Mouse (Mus musculus) forebrain, embryonic 14.5 days (tissue): ENCODE measurements around the gene Akap13. TPM values are rescaled to one million over a fixed set of nuclear protein-coding genes. Genes with fewer than 3 reads are reported as not detected.

ENCODE experiments used
- ATAC-seq: fragments of 200-750 bp; cut with Nextera tagmentation; 2 replicates; pipeline ENCODE4 v1.8.0; 2017; ENCODE audit warnings: mild to moderate bottlenecking, moderate library complexity
- DNase-seq: peaks from one replicate; pipeline ENCODE4 v3.0.0-alpha.2; 2015; ENCODE audit warnings: low spot score
- H3K27ac ChIP-seq: fragments of 300-500 bp; sonication (generic); 2 replicates; pipeline ENCODE4 v1.5.1; 2014; ENCODE audit warnings: low read depth, mild to moderate bottlenecking, control low read depth, low read length, moderate library complexity
- H3K27me3 ChIP-seq: fragments of 300-500 bp; sonication (generic); replicated peaks from 2 replicates; pipeline ENCODE4 v1.6.1; 2014; ENCODE audit warnings: low read length, control low read depth, mixed read lengths; ENCODE audit not compliant: control insufficient read depth, insufficient read depth
- H3K36me3 ChIP-seq: fragments of 300-500 bp; sonication (generic); 2 replicates; pipeline ENCODE4 v1.6.1; 2014; ENCODE audit warnings: low read length, control low read depth; ENCODE audit not compliant: control insufficient read depth, insufficient read depth
- H3K4me1 ChIP-seq: fragments of 300-500 bp; sonication (generic); 2 replicates; pipeline ENCODE4 v1.6.1; 2014; ENCODE audit warnings: antibody characterized with exemption, low read length, control low read depth; ENCODE audit not compliant: control insufficient read depth, insufficient read depth
- H3K4me2 ChIP-seq: fragments of 300-500 bp; sonication (generic); 2 replicates; pipeline ENCODE4 v1.6.1; 2014; ENCODE audit warnings: mild to moderate bottlenecking, control low read depth, low read length
- H3K4me3 ChIP-seq: fragments of 300-500 bp; sonication (generic); 2 replicates; pipeline ENCODE4 v1.5.1; 2014; ENCODE audit warnings: low read depth, low read length, control low read depth
- H3K9ac ChIP-seq: fragments of 300-500 bp; sonication (generic); 2 replicates; pipeline ENCODE4 v1.6.1; 2014; ENCODE audit warnings: mild to moderate bottlenecking, low read length, control low read depth, moderate library complexity
- H3K9me3 ChIP-seq: fragments of 300-500 bp; sonication (generic); replicated peaks from 2 replicates; pipeline ENCODE4 v1.6.1; 2016; ENCODE audit warnings: low read length, control low read depth, mixed read lengths; ENCODE audit not compliant: control insufficient read depth
- WGBS: fragments of 180-500 bp; shearing (Covaris S2); extraction: QIAGEN DNeasy Blood & Tissue Kit; methylation state at CpG from one replicate; pipeline ENCODE4 v1.1.7; 2014; 5-methylcytosine and 5-hydroxymethylcytosine counted together
- polyA plus RNA-seq: library from polyadenylated mRNA; unstranded; fragments of >200 nt; fragmentation: Nextera tagmentation; extraction: Ambion mirVana; gene quantifications from 2 replicates; pipeline ENCODE4 v1.2.1, GENCODE M21; 2014

Akap13 gene
- polyA plus RNA-seq, 1 experiment from 2014 or later: 9.8 TPM

GRCm38 (mm10) chr7:75521199-75521598 lies 65.9 kb downstream of the Akap13 start:
- 0 out of 2 replicates have a peak, but pooled peaks cover 2% of the 10 kb centered on the region for H3K4me1 ChIP-seq
- DNase-seq: no peak

GRCm38 (mm10) chr7:75522226-75522625 lies 66.9 kb downstream of the Akap13 start:
- Histone ChIP-seq H3K9ac (no peak overlapping the region), H3K27ac (no peak overlapping the region), H3K9me3 (no peaks in the 10 kb centered on the region), H3K27me3 (no peaks in the 10 kb centered on the region), H3K4me1 (0 out of 2 replicates have a peak, but pooled peaks cover 2% of the 10 kb centered on the region), H3K36me3 (no peaks in the 10 kb centered on the region), H3K4me2 (no peak overlapping the region), H3K4me3 (no peak overlapping the region)
- 79% methylated on average over 3 of the region's 3 CpGs for WGBS
- DNase-seq: no peak
- no peak for ATAC-seq

More at GRCm38 (mm10) chr7:75521199-75521598, 65.9 kb downstream of the Akap13 start:
- H3K27ac ChIP-seq: no peak overlapping the region
- H3K9me3 ChIP-seq: no peaks in the 10 kb centered on the region
- H3K4me2 ChIP-seq: no peak overlapping the region
- H3K4me3 ChIP-seq: no peak overlapping the region
- no peak overlapping the region for H3K9ac ChIP-seq
- no peaks in the 10 kb centered on the region for H3K27me3 ChIP-seq
- no peaks in the 10 kb centered on the region for H3K36me3 ChIP-seq
- WGBS: 29% methylated on average over 3 of the region's 3 CpGs
- no peak for ATAC-seq

GRCm38 (mm10) chr7:75524789-75525569 lies 69.6 kb downstream of the Akap13 start:
- H3K4me1 ChIP-seq: 0 out of 2 replicates have a peak, but pooled peaks cover 2% of the 10 kb centered on the region
- no peak overlapping the region for H3K4me3 ChIP-seq
- no peak for ATAC-seq
- H3K9me3 ChIP-seq: no peaks in the 10 kb centered on the region
- no peak overlapping the region for H3K9ac ChIP-seq
- no peaks in the 10 kb centered on the region for H3K36me3 ChIP-seq
- H3K27ac ChIP-seq: no peak overlapping the region
- no peak overlapping the region for H3K4me2 ChIP-seq
- no peak for DNase-seq
- H3K27me3 ChIP-seq: no peaks in the 10 kb centered on the region

GRCm38 (mm10) chr7:75525716-75526401 lies 70.5 kb downstream of the Akap13 start:
- WGBS: 83% methylated on average over 4 of the region's 4 CpGs
- Histone ChIP-seq H3K4me3 (no peak overlapping the region), H3K27me3 (no peaks in the 10 kb centered on the region), H3K9ac (no peak overlapping the region), H3K27ac (no peak overlapping the region), H3K4me2 (no peak overlapping the region), H3K36me3 (no peaks in the 10 kb centered on the region), H3K9me3 (no peaks in the 10 kb centered on the region), H3K4me1 (0 out of 2 replicates have a peak, but pooled peaks cover 2% of the 10 kb centered on the region)
- DNase-seq (no peak), ATAC-seq (no peak)

GRCm38 (mm10) chr7:75528751-75529150 lies 73.4 kb downstream of the Akap13 start:
- H3K27me3 ChIP-seq: no peaks in the 10 kb centered on the region
- no peaks in the 10 kb centered on the region for H3K36me3 ChIP-seq
- no peak overlapping the region for H3K27ac ChIP-seq
- H3K4me1 ChIP-seq: no peaks in the 10 kb centered on the region
- H3K4me2 ChIP-seq: no peak overlapping the region
- DNase-seq (no peak), ATAC-seq (no peak)
- no peak overlapping the region for H3K4me3 ChIP-seq
- H3K9ac ChIP-seq: no peak overlapping the region
- no peaks in the 10 kb centered on the region for H3K9me3 ChIP-seq
- WGBS: 87% methylated on average over 4 of the region's 4 CpGs

GRCm38 (mm10) chr7:75529857-75530437 lies 74.6 kb downstream of the Akap13 start:
- DNase-seq: no peak
- WGBS: 89% methylated on average over 7 of the region's 7 CpGs
- Histone ChIP-seq H3K4me1 (no peaks in the 10 kb centered on the region), H3K27ac (no peak overlapping the region), H3K27me3 (no peaks in the 10 kb centered on the region), H3K36me3 (no peaks in the 10 kb centered on the region), H3K4me2 (no peak overlapping the region), H3K9me3 (no peaks in the 10 kb centered on the region), H3K9ac (no peak overlapping the region), H3K4me3 (no peak overlapping the region)
- ATAC-seq: no peak

- Histone ChIP-seq H3K4me1 (no peaks in the 10 kb centered on the region), H3K36me3 (no peaks in the 10 kb centered on the region), H3K4me2 (no peak overlapping the region), H3K27me3 (no peaks in the 10 kb centered on the region), H3K9ac (no peak overlapping the region), H3K4me3 (no peak overlapping the region), H3K27ac (no peak overlapping the region), H3K9me3 (no peaks in the 10 kb centered on the region)
- DNase-seq (no peak), ATAC-seq (no peak)
- 90% methylated on average over 3 of the region's 3 CpGs for WGBS
Measured at GRCm38 (mm10) chr7:75530642-75531041, 75.3 kb downstream of the Akap13 start.

- Histone ChIP-seq H3K4me2 (no peak overlapping the region), H3K9ac (no peak overlapping the region), H3K4me1 (no peaks in the 10 kb centered on the region), H3K4me3 (no peak overlapping the region), H3K27me3 (no peaks in the 10 kb centered on the region), H3K9me3 (no peaks in the 10 kb centered on the region), H3K36me3 (no peaks in the 10 kb centered on the region), H3K27ac (no peak overlapping the region)
- ATAC-seq: no peak
- WGBS: 95% methylated on average over 5 of the region's 5 CpGs
- DNase-seq: no peak
Measured at GRCm38 (mm10) chr7:75533079-75533478, 77.7 kb downstream of the Akap13 start.

- Histone ChIP-seq H3K27ac (no peak overlapping the region), H3K4me3 (no peak overlapping the region), H3K27me3 (no peaks in the 10 kb centered on the region), H3K36me3 (no peaks in the 10 kb centered on the region), H3K9ac (no peak overlapping the region), H3K9me3 (no peaks in the 10 kb centered on the region), H3K4me2 (no peak overlapping the region), H3K4me1 (no peaks in the 10 kb centered on the region)
- 91% methylated on average over 5 of the region's 5 CpGs for WGBS
- no peak for DNase-seq
- ATAC-seq: no peak
Measured at GRCm38 (mm10) chr7:75536298-75536697, 81.0 kb downstream of the Akap13 start.
